Mouse (Mus musculus) gastrocnemius, postnatal 4 days (tissue): Measurements from ENCODE around the gene Sinhcaf. TPM values are rescaled to one million over a fixed set of nuclear protein-coding genes. Genes with fewer than 3 reads are reported as not detected.
A peak's percentile ranks its signal among the peaks of the same experiment; 100 is the strongest.
"Not testable (repeated sequence)": the region's sequence is repeated elsewhere in the genome, so short reads cannot be mapped to it uniquely, and the experiment has no call there.

Experiments
- DNase-seq, 2 experiments: peaks; one replicate each; pipeline ENCODE4 v3.0.0; 2021 to 2022; ENCODE audit warnings: low spot score in 2 of 2, mixed read lengths in 2 of 2
- total RNA-seq, 2 experiments: library from RNA; stranded (reverse); gene quantifications; 2 replicates each; pipeline ENCODE4 v1.2.3; 2021

Sinhcaf gene
- total RNA-seq, 2 experiments from 2014 or later = 8.3 to 12.0 TPM

GRCm38 (mm10) chr6:148946881-148947405, 676 bp upstream of the Sinhcaf start:
- DNase-seq = no peak

GRCm38 (mm10) chr6:148945509-148946408, 508 bp downstream of the Sinhcaf start:
- DNase-seq = peak; percentile 41 to 45

- peak; percentile 53 to 71 for DNase-seq
Measured at GRCm38 (mm10) chr6:148944767-148945508, 1.3 kb downstream of the Sinhcaf start.

DNA sequence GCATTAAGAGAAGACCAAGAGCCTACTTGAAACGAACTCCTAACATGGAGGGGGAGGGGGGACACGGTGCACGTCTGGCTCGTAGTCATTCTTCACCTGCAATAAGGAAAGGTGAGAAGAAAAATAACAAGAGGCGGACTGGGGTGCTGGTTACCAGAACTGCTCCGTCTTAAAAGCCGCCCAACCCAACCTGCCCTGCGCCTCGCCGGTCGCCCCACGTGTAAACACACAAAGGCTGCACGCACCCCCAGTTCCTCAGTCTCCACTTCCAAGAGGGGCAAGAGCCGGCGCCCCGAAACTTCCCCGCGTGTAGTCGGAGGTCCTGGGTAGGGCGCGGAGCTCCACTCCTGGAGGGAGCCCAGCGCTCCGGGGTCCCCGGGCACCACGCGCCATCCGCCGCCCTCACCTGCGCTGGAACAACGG, 1.9 kb downstream of the Sinhcaf start:
- DNase-seq = peak in 1 of 2 experiments; percentile 26

DNA sequence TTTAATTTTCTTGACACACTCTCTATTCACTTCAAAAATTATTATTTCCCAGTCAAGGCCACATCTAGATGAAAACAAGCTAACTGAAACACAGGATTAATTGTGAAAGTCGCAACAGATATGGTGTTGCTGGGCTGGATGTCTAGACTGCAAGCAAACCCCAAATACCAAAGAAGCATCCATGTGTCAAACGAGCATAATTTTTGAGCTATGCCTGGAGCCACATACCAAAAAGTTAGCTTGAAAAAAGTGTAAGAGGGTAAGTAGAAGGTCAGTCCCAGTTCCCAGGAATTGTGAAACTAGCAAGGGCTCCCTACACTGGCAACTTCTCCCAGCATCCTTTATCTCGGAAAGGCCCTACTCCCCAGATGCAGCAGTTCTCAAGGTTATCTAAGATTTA, 2.6 kb downstream of the Sinhcaf start:
- DNase-seq = no peak

GRCm38 (mm10) chr6:148942406-148942805, 3.9 kb downstream of the Sinhcaf start:
- DNase-seq = no peak

- no peak for DNase-seq
Measured at GRCm38 (mm10) chr6:148941880-148942279, 4.4 kb downstream of the Sinhcaf start.

DNA sequence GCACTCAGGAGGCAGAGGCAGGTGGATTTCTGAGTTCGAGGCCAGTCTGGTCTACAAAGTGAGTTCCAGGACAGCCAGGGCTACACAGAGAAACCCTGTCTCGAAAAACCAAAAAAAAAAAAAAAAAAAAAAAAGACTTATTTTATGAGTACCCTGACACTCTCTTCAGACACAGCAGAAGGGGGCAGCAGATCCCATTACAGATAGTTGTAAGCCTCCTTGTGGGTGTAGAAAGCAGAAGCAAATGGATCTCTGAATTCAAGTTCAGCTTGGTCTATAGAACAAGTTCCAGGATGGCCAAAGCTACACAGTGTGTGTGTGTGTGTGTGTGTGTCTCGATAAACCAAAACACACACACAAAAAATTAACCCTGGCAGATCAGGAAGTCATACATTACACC, 5.9 kb downstream of the Sinhcaf start:
- DNase-seq = not testable (repeated sequence)

- no peak for DNase-seq
Measured at GRCm38 (mm10) chr6:148937693-148938092, 8.6 kb downstream of the Sinhcaf start.

DNA sequence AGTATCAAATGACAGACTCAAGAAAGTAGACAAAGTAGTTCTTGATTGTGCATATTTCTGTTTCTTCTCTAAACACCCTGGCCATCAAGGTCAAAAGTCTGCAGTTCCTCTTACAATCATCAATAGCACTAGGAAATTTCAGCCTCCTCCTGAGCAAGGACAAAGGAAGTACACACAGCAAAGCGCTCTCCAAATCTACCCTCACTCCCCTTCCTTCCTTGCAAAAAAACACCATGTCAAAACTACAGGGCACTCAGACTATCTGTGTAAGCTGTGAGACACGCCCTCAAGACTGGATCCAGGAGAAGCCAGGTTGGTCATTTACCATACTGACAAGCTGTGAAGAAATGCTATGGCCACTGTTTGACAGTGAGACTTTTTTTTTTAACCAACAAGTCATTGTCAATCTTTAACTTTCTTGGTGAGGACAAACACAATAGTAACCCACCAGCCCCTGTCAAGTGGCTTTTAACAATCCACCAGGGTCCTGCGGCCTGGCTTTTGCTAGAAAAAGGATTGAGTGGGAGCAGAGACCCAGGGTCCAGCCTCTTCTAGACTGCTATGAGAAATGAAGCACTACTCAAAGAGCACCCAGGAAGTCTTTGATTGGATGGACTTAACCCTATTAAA, 11.2 kb downstream of the Sinhcaf start:
- DNase-seq = no peak

- no peak for DNase-seq
Measured at GRCm38 (mm10) chr6:148931281-148931680, 15.0 kb downstream of the Sinhcaf start.

DNA sequence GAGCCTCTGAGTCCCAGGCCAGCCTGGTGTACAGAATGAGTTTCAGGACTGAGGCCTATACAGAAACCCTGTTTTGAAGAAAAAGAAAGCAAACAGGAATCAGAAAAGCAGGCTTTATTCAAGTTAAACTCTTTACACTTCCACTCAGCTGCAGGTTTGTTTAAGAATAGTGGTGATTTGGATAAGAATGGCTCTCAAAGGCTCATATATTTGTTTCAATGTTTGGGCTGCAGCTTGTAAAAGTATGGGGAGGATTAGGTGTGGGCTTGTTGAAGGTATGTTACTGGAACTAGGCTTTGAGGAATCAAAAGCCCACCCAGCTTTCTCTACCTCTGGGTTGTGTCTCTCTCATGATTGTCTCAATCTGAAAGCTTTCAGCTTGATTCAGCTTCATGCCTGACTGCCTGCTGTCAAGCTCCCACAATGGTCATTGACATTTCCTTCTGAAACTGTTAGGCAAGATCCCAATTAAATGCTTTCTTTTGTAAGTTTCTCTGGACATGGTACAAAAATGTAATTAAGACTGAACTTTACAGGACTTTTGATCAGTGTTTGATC, 27.3 kb downstream of the Sinhcaf start:
- no peak for DNase-seq

DNA sequence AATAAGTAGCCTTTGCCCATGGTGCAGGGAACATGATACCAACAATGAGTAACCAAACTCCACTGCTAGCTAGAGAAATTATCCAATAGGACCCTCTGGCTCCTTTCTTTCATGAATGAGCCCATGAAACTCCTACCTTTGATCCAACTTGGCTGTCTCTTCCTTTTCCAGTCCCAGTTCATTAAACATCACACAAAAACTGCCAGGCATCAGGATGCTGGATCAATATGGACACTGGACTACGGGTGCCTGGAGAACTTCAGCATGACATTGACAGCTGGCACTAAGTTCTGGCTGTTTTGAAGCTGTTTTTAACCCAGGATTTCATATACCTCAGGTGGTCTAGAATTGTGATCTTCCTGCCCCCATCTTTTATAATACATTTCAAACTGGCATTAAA, 28.6 kb downstream of the Sinhcaf start:
- DNase-seq = no peak

- DNase-seq = no peak
Measured at GRCm38 (mm10) chr6:148916817-148917216, 29.4 kb downstream of the Sinhcaf start.

DNA sequence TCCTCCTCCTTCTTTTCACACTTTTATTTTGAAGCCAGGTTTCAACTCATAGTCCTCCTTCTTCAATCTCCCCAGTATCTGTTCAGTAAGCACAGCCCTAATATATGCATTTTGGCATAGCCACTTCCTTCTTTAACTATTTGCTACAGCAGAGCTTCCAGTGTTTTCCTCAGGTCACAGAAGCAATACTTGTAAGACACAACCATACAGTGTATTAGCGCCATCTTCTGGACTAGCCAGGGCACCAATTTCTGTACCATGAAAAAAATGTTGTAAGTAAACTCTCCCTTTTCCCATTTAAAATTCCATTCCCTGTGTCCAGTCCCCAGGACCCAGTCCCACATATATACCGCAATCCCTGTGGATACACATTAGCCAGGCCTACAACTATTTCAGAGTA, 32.3 kb downstream of the Sinhcaf start:
- DNase-seq = peak in 1 of 2 experiments; percentile 27

DNA sequence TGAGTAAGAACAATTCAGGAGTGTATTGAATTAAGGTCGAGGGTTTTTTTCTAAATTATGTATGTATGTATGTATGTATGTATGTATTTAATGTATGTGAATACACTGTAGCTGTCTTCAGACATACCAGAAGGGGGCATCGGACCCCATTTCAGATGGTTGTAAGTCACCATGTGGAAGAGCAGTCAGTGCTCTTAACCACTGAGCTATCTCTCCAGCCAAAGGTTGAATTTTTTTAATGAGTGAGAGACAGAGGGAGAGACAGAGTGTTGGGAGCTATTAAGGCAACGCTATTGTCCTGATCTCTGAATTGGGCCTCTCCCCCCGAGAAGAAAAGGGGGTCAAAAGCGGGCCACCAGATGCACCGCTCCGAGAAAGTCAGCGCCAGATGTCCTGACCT, 34.4 kb downstream of the Sinhcaf start:
- not testable (repeated sequence) for DNase-seq

- DNase-seq = no peak
Measured at GRCm38 (mm10) chr6:148906958-148907357, 39.3 kb downstream of the Sinhcaf start.

DNA sequence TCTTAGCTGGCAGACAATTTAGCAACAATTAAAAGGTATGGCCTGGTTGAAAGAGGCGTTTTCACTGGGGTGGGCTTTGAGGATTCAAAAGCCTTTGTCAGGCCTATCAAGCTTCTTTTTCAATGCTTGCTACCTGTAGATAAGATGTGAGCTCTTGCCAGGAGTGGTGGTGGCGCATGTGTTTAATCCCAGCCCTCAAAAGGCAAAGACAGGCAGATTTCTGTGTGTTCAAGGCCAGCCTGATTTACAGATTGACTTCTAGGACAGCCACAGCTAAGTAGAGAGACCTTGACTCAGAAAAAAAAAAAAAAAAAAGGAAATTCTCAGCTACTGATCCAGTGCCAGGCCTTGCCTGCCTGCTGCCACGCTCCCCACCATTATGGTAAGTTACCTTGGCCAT, 43.5 kb downstream of the Sinhcaf start:
- DNase-seq = no peak

DNA sequence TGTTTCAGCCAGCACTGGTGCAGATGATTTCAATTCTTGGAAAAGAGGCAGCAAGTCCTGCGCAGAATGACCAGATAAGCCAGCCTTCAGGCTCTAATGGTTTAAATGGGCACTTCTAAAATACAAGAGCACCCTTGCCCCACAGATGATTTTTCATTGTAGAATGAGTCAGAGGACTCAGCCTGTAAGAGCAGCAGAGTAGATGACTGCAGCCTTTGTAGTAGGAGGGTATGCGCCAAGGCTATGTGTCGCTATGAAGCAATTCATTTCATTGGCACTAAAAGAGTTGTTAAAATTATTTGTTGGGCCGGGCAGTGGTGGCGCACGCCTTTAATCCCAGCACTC, 49.8 kb downstream of the Sinhcaf start:
- no peak for DNase-seq

- DNase-seq = peak; percentile 86 to 90
Measured at GRCm38 (mm10) chr6:148895773-148896506, 50.3 kb downstream of the Sinhcaf start, which contains the start of gene Caprin2. Gene Caprin2 (minus strand): TSS chr6:148896237.
